Mouse (Mus musculus): ENCODE measurements at regions not wholly inside any gene's neighbourhood (a gene's known extent, or its start where the extent isn't known, plus 50 kb on each side); places are given as distances from the start of the nearest gene placed in this dataset.
"Not testable (repeated sequence)": the region's sequence is repeated elsewhere in the genome, so short reads cannot be mapped to it uniquely, and the experiment has no call there.

DNA sequence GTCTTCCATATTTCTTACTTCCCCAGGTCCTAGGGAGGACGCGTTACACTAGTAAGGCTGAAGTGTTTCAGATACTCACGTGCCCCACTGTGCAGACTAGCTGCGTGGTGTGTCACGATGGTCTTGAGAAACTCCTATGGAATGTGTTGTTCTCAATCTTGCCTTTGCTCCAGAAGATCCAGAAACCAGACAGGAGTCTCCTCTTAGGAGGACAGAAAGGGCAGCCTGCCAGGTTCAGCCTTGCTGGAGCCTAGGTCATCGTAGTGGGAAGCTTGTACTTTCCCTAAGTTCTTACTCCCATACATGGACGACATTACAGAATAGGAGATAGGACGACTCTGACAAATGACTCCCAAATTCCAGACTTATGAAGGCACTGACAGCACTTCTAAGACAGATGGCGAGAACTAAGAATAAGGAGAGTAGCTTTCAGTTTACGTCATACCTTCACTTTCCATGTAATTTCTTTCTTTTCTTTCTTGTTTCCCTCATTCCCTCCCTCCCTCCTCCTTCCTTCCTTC lies 238.2 kb downstream of the Enc1 start:
- ATAC-seq (replicated peaks; ENCODE audit: insufficient number of reproducible peaks, low FRiP score, low TSS enrichment, poor library complexity, severe bottlenecking), result no peak

DNA sequence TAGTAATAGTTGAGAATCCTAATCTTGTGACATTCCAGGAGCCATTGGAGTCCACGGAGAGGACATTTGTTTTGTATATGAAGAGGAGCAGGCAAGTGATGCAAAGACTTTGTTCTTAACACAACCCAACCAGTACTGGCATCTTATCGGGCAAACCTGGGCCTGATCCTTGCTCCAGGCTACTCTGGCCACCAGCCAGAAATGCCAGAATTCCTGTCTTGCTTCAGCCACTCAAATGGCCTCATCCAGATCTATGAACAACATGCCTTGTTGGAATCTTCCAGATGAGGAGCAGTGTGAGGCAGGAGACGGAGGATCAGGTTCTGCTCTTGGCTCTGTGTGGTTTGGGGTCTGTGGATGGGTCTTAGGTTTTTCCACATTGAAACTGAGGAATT lies 233.1 kb downstream of the Enc1 start:
- no peak for ATAC-seq (replicated peaks; ENCODE audit: insufficient number of reproducible peaks, low FRiP score, low TSS enrichment, poor library complexity, severe bottlenecking)

DNA sequence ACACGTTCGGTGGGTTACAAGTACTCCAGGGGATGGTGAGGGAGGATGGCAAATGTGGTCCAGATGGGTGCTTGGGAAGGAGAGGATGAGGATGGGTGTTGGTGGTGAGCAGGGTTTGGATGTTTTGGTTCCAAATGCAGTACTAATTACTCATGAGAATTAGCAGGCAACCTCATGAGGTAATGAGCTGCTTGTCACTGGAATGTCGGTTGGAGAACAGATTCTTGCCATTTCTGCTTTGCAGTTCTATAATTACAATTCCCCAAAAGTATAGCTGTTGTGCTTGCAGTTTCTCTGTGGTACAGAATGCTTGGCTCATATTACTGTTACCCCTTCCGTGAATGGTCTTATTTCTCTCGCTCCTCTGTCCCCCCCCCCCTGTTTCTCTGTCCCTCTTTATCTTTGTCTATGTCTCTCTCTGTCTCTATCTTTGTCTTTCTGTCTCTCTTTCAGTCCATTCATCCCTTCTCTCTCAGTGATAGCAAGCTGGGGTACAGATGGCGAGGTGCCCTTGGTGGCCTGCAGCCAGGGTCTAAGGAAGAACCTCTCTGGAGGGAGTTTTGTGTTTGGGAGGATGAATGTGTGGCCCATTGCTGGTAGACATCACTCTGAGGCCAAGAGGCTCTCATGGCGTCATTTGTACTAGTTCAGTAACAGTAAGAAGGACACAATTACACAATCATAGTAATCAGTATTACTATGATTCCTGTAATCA lies 232.5 kb downstream of the Enc1 start:
- ATAC-seq (replicated peaks; ENCODE audit: insufficient number of reproducible peaks, low FRiP score, low TSS enrichment, poor library complexity, severe bottlenecking), result no peak

DNA sequence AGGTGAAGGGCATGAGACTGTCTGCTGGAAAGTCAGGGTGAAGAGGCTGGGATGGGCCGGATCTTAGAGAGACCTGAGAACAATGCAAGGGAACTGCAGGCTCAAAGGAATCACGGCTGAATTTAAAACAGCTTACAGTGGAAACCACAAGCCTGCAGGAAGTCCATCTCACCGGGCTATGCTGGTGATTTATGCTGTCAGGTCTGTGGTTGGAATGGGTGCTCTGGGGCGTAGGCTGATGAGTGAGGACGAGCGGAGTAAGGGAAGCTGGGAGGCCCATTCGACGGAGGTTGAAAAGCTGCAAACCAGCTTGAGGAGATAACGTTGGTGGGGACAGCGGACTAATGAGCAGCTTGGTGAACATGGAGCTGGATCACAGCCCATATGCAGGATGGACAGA lies 229.1 kb downstream of the Enc1 start:
- no peak for ATAC-seq (replicated peaks; ENCODE audit: insufficient number of reproducible peaks, low FRiP score, low TSS enrichment, poor library complexity, severe bottlenecking)

DNA sequence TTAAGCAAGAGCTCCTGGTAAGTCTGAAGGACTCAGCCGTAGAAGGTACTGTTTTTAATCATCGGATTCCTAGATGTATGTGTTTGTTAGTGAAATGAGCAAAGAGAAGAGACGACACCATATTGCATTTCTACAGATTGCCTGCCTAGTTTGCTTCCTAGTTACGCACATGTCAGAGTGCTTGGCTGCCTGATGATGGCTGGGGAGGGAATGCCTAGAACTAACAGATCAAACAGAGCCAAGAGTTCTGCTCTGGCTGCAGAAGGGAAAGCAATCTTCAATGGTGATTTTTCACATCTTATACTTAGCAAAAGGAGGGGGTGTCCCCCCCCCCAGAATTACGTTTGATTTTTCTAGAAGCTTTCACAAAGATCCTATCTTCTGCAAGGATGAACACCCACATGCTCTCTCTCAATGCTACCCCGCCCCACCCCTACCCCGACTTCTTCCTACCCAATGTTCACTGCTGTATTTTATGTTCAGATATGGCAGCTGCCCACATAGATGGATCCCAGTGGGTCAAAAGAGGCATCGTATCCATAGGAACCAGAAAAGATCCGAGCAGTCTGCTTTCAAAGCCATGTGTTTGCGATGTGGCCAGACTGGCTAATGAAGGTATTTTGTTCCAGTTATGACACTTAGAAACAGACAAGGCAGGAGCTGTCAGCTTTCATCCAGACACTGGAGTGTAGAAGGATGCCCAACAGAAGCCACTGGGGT lies 228.1 kb downstream of the Enc1 start:
- no peak for ATAC-seq (replicated peaks; ENCODE audit: insufficient number of reproducible peaks, low FRiP score, low TSS enrichment, poor library complexity, severe bottlenecking)

DNA sequence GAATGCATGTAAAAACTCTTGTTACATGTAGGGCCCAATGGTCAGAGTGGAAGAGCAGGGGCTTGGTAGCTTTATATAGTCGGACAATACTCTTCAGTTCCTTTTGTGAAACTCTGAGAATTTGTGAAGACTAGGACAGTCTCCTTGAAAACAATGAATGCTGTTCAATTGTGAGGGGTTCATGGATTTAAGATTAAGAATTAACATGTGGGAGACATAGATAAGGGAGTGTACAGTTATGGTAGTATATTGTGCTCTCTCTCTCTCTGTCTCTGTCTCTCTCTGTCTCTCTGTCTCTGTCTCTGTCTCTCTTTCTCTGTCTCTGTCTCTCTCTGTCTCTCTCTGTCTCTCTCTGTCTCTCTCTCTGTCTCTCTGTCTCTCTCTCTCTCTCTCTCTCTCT lies 225.7 kb downstream of the Enc1 start:
- not testable (repeated sequence) for ATAC-seq (replicated peaks; ENCODE audit: insufficient number of reproducible peaks, low FRiP score, low TSS enrichment, poor library complexity, severe bottlenecking)

DNA sequence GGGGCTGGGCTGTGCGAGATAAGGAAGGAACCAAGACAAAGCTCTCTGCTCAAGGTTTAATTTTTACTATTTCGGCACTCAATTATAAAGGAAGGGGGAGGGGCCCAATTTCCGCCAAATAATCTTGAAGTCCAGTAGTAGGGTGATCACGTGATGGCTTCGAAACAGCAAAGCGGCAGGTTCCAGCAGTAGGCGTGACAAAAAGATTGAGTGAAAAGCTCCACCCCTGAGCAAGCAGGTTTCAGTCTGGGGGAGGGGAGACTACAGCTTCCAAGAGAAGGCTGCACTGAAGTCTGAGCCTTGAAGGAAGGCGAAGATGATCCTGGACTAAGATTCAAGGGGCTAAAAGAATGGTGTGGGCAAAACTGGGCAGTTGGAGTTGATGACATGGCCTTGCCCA lies 222.9 kb downstream of the Enc1 start:
- ATAC-seq (replicated peaks; ENCODE audit: insufficient number of reproducible peaks, low FRiP score, low TSS enrichment, poor library complexity, severe bottlenecking), result no peak

DNA sequence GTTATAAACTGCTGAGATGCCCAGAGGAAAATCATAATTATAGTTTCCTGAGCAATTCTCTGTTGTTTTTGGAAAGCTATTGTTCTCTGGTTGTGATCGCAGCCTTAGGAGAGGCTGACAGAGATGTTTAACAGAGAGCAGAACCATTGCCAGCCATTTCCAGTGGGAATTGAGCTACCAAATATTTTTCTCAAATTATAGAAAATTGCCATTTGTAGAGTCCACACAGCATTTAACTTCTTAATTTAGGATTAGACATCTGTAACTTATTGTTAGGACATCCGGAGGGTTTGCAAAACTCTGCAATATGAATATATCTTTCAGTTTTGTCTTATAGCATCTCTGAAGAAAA lies 222.0 kb downstream of the Enc1 start:
- ATAC-seq (replicated peaks; ENCODE audit: insufficient number of reproducible peaks, low FRiP score, low TSS enrichment, poor library complexity, severe bottlenecking), result no peak

DNA sequence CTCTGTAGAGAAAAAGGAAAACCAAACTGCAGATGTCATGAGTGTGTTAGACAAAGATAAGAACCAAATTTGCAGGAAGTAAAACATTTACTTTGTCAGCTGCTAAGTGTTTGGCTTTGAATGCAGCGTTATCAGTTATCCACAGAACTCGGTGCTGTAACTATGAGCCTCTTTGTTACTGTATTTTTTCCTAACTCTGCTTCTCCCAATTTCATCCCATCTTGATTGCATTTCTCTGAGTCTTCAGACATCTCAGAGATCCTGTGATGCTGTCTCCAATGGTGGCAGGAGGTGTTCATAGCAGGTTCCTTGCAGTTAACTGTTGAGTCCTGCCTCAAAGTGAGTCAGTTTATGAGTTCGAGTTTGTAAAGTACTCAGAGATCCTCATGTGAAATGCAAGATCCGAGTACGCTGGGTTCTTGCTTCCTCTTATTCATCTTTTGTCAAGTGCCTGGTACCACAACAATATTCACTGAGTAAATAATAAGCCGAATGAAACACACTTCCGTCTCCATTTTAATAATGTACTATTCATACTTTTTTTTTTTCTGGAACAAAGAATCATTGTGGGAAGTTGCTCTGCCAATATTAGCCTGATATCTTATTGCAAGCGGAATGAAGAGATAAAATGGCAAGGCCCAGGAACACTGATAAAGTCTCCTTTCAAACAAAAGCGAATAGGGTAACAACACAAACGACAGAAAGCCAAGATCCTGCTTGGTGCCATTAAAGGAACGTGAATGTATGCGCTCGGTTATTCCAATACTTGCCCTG lies 221.4 kb downstream of the Enc1 start:
- no peak for ATAC-seq (replicated peaks; ENCODE audit: insufficient number of reproducible peaks, low FRiP score, low TSS enrichment, poor library complexity, severe bottlenecking)

DNA sequence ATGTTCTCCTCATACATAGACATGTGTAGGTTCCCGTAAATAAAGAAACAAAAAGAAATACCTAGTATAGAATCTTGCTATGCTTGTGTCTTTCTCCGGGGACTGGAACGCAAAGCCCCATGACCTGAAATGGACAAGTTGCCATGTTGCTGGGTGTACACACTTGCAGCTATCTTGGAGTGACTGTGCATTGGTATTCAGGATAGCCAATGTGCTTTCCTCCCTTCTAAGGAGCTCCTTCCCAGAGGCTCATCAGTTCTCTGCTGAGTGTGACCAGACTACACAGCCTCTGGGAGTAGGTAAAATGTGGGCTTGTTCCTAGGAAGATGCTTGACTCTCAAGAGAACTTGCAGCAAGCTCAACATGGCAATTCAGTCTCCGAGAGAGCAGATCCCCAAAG lies 220.3 kb downstream of the Enc1 start:
- no peak for ATAC-seq (replicated peaks; ENCODE audit: insufficient number of reproducible peaks, low FRiP score, low TSS enrichment, poor library complexity, severe bottlenecking)

DNA sequence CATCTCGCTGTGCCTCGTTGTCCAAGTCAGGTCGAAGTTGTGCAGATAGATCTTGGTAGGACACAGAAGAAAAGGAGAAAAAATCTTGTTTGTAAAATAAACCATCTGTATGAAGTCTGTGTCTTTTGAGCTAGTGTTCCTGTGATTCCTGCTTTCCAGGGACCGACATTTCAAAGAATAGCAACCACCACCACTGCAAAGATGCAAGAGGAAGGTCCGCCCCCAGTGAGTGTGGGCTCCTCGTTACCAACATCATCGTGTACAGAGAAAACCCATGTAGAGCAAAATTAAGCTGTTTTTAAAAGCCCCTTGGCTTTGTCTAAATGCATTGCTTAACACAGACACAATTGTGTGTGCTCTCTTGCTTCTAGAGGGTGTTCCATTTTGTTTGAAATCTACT lies 218.2 kb downstream of the Enc1 start:
- ATAC-seq (replicated peaks; ENCODE audit: insufficient number of reproducible peaks, low FRiP score, low TSS enrichment, poor library complexity, severe bottlenecking), result no peak

DNA sequence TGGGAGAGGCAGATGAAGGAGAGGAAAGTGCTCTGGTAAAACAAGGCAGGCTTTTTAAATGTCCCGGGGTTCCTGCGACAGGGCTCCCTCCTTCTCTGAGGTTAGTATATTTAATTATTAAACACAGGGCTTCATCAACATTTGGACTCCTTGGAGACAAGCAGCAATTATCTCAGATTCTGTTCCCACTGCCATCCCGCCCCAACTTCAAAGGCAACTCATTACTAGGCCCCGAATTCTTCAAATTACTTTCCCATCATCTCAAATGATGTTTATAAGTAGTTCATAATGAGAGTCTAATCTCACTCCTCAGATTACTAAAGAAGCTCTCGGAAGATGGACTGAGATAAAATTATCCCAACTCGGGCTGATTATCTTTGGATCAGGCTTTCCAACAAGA lies 215.1 kb downstream of the Enc1 start:
- ATAC-seq (replicated peaks; ENCODE audit: insufficient number of reproducible peaks, low FRiP score, low TSS enrichment, poor library complexity, severe bottlenecking), result no peak

DNA sequence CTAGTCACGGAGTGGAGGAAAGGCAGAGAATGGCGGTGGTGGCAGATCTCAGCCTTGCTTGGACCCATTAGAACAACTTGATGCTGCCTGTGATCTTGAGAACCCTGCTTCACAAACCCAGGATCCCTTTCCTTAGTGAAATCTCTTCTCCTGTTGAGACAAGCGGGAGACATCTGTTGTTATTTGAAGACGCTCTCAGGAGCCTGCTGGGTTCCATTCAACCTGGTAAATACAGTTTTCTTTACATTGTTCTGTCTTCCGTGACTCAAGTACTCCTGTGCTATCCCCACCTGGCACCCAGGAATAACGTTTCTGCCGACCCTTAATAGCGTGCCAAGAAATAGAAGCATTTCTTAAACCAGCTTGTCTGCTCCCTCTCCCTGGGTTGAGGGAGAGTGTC lies 213.8 kb downstream of the Enc1 start:
- no peak for ATAC-seq (replicated peaks; ENCODE audit: insufficient number of reproducible peaks, low FRiP score, low TSS enrichment, poor library complexity, severe bottlenecking)

DNA sequence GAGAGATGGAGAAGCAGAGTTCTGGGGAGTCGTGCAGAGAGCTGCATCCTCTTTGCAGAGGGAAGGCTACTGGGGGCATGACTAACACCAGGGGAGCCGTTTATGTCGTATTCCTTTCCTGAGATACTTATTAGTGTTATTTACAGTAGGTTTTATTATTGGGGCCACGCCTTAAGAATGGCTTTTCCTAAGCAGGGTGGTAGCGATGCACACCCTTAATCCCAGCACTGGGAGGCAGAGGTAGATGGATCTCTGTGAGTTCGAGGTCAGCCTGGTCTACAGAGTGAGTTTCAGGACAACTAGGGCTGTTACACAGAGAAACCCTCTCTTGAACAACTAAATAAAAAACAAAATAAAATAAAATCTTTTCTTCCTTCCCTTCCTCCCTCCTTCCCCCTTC lies 212.6 kb downstream of the Enc1 start:
- no peak for ATAC-seq (replicated peaks; ENCODE audit: insufficient number of reproducible peaks, low FRiP score, low TSS enrichment, poor library complexity, severe bottlenecking)

DNA sequence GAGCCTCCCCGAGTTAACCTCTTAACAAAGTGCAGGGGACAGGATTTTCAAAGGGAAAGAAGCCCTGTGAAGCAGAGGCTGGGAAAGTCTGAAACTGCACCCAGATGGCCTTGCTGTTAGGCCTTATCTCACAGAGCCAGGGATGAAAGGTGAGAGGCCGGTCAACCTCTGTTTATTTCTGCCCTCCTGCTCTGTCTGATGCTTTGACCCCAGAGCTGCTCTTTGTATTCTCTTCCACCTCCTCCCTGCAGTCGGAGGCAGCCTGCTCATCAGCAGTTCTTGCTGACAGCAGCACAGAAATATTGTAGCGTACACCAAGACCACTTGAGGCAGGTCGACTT lies 212.2 kb downstream of the Enc1 start:
- ATAC-seq (replicated peaks; ENCODE audit: insufficient number of reproducible peaks, low FRiP score, low TSS enrichment, poor library complexity, severe bottlenecking), result no peak

DNA sequence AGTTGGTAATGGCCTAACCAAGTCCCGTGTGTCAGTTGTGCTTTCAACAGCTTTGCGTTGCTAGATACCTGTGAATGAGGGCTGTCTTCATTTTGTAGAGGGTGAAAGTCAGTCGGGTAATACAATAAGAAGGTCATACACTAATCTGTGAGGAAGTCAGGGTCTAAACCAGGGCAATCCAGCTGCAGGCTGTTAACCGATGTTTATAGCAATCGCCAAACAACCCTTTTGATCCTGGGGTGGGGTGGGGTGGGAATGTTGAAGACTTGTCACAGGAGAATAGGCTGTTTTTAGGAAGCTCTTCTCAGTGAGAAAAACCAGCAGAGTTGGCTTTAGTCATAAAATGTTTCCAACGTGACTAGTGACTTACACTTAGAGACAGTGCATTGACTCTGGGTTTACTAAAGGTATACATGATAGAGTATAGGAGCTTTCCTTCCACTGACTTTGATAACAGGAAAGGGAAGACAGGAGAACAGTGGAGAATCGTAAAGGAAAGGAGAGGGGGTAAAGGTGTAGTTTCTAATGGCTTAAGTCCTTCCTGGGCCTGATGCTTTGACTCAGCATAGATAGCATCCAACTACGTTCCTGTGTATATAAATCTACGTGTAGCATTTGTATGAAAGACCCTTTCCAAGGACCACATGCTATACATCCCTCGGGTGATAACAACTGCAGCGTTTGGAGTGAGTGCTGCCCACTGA lies 211.6 kb downstream of the Enc1 start:
- no peak for ATAC-seq (replicated peaks; ENCODE audit: insufficient number of reproducible peaks, low FRiP score, low TSS enrichment, poor library complexity, severe bottlenecking)

DNA sequence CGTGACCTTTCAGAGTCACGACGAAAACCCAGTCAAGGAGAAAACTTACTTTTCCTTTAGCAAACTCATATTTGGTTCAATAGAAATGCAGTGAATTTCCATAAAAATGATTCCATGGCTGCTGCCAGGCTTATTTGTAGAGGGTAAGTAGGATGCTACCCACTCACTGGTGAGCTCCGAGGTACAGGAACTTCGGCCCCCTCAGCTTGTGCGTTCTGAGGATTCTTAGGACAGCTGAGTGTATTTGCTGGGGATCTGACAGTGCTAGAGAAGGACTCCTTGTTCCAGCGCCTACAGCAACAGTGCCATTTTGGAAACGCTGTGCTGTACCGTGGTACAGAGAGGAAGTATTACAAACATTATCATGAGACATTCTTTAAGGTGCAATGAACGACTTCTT lies 210.4 kb downstream of the Enc1 start:
- ATAC-seq (replicated peaks; ENCODE audit: insufficient number of reproducible peaks, low FRiP score, low TSS enrichment, poor library complexity, severe bottlenecking), result no peak

DNA sequence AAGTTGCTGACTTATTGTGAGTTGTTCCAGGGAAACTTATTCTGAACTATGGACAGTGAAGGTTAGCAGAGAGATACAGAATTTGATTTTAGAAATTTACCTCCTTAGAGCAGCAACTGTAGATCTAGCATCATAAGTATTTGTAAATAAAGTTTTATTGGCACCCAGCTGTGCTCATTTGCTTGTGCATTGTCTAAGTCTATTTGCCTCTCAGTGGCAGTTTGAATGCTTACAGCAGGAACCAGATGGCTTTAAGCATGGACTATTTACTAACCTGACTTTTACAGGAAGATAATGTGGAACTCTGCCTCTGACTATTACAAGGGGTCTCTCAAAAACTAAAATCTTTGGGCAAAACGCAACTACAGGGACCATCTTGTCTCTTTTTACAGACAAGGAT lies 207.2 kb downstream of the Enc1 start:
- no peak for ATAC-seq (replicated peaks; ENCODE audit: insufficient number of reproducible peaks, low FRiP score, low TSS enrichment, poor library complexity, severe bottlenecking)

DNA sequence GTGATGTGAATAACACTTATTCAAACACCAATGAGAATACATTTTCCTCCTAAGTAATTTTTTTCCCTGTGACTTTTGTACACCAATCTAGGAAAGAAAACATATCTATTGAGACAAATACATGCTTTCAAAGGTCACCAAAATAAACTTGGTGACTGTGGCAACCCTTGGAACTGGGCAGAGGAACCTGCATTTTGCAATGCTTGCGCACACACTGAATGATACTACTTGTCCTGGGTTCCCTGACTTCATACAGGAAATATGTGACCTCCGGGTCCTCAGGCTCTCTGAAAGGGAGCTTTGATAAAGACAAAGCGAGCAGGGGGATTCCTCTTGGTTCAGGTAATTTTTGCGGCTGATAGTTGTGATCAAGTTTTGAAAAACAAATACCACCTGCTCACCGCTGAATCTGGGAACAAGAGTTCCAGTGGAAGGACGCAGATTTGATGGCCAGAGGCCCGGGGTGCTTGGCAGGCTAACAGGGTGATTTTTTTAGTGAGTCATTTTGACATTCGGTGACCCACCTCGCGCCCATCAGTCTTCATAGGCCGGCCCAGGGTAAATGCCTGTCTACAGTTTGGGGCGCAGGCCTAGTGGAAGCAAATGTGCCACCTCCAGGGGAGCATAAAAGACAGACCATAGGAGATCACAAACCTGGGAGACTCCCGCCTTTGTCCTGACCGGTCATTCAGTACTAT lies 203.0 kb downstream of the Enc1 start:
- no peak for ATAC-seq (replicated peaks; ENCODE audit: insufficient number of reproducible peaks, low FRiP score, low TSS enrichment, poor library complexity, severe bottlenecking)

All from monocyte, adult 5-6 weeks (primary cell).